Mouse (Mus musculus): ENCODE data around the gene Dusp18.

DNA sequence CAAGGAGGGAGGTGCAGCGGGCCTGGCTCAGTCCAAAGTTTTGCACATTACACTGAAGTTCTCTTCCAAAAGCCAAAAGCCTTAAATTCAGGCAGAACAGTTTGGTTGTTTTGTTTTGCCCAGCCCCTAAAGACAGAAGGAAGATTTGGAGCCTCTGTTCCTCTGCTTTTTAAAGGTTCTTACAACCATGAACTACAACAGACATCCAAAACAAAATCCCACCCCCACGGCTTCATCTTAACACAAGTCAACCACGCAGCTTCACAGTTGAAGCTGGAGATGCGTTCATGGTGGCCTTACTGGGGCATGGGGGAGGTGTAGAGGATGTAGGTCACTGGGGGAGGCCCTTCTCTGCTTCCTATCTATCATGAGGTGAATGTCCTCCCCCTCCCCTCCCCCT lies 43.2 kb upstream of the Dusp18 start:
- TF ChIP-seq CTCF (IDR thresholded peaks at IDR 0.05; ENCODE audit: control insufficient read depth, insufficient read depth, insufficient read length) (no peak), CEBPB (IDR thresholded peaks at IDR 0.05; ENCODE audit: low read depth) (no peak), MYOD1 (IDR thresholded peaks at IDR 0.05; ENCODE audit: control insufficient read depth, insufficient read length, low read depth) (no peak), USF1 (IDR thresholded peaks at IDR 0.05; ENCODE audit: low read depth) (no peak), MYOG (IDR thresholded peaks at IDR 0.05; ENCODE audit: control insufficient read depth, extremely low read depth, insufficient read length) (no peak), MAX (IDR thresholded peaks at IDR 0.05) (no peak), FOSL1 (IDR thresholded peaks at IDR 0.05; ENCODE audit: insufficient read depth, low read length, poor library complexity, severe bottlenecking) (no peak)
